Mouse (Mus musculus): ENCODE data around the gene Entpd1. TPM values are rescaled to one million over a fixed set of nuclear protein-coding genes. Genes with fewer than 3 reads are reported as not detected.
A peak's percentile ranks its signal among the peaks of the same experiment; 100 is the strongest.

The Entpd1 gene
- polyA plus RNA-seq, 1 experiment from 2014 or later, result 18.6 TPM

- peak; percentile 41; the same call in 1 of the 2 replicates for ATAC-seq (ENCODE audit: low read depth)
- Histone ChIP-seq H3K4me3 (ENCODE audit: low read length) (no peak overlapping the region), H3K4me2 (ENCODE audit: low read depth, low read length) (no peak overlapping the region), H3K27ac (ENCODE audit: low read length) (no peak overlapping the region), H3K4me1 (replicated peaks; ENCODE audit: control insufficient read depth, insufficient read depth, low read length) (no peaks in the 10 kb centered on the region), H3K9me3 (ENCODE audit: control insufficient read depth, low read length) (no peaks in the 10 kb centered on the region), H3K9ac (ENCODE audit: low read length) (no peak overlapping the region), H3K27me3 (ENCODE audit: control insufficient read depth, insufficient read depth, low read depth, low read length) (no peaks in the 10 kb centered on the region), H3K36me3 (ENCODE audit: control insufficient read depth, insufficient read depth, low read length) (no peaks in the 10 kb centered on the region)
- 44% methylated on average over 12 of the region's 12 CpGs for WGBS
Observed at GRCm38 (mm10) chr19:40720381-40720780, 108.2 kb downstream of the Entpd1 start.

DNA sequence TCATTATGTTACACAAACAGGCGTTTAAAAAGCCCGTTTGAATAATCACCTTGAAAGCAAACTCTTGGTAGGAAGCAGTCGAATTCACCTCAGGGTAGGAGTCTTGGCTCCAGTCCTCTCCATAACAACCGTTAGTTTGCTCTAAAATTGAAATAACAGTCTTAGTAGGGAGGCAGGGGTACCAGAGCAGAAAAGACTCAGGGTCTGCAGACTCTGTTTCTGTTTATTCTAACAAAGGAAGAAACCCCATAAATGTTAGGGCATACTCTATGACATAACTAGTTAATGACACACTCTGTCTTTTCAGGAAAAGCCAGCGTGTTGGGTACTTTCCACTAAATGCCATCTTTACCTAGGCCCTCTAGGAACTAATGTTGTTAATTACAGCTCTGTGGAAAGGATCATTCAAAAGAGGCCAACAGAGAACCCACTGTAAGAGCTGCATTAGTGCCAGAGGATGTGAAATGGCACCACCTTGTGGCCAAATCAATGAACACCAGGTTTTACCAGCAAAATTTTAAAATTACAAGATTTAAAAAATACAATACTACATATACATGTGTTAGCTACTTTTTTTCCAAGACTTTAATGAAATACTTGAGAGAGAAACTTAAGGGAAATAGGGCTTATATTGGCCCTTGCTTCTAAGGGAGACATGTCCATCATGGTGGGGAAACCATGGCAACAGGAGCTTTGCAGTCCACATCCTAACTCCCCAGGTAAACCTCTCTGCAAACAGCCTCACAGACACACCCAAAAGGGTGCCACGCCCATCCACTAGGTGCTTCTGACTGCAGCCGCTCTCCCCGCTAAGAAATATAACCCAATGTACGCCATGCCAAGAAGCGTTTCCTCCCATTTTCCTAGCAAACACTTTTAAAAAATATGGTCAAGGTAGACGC lies 110.2 kb downstream of the Entpd1 start:
- Histone ChIP-seq H3K27me3 (ENCODE audit: control insufficient read depth, insufficient read depth, low read depth, low read length) (no peaks in the 10 kb centered on the region), H3K27ac (ENCODE audit: low read length) (no peak overlapping the region), H3K4me3 (ENCODE audit: low read length) (no peak overlapping the region), H3K9ac (ENCODE audit: low read length) (no peak overlapping the region), H3K4me1 (replicated peaks; ENCODE audit: control insufficient read depth, insufficient read depth, low read length) (peaks cover 4% of the 10 kb centered on the region), H3K4me2 (ENCODE audit: low read depth, low read length) (no peak overlapping the region), H3K9me3 (ENCODE audit: control insufficient read depth, low read length) (no peaks in the 10 kb centered on the region), H3K36me3 (ENCODE audit: control insufficient read depth, insufficient read depth, low read length) (no peaks in the 10 kb centered on the region)
- 50% methylated on average over 11 of the region's 11 CpGs for WGBS
- ATAC-seq (ENCODE audit: low read depth), result 0 out of 2 replicates have a peak, but pooled peaks have one; percentile 48

GRCm38 (mm10) chr19:40723516-40723915 lies 111.3 kb downstream of the Entpd1 start:
- WGBS, result 37% methylated on average over 10 of the region's 10 CpGs
- Histone ChIP-seq H3K4me2 (ENCODE audit: low read depth, low read length) (no peak overlapping the region), H3K4me1 (replicated peaks; ENCODE audit: control insufficient read depth, insufficient read depth, low read length) (peaks cover 4% of the 10 kb centered on the region), H3K9ac (ENCODE audit: low read length) (no peak overlapping the region), H3K9me3 (ENCODE audit: control insufficient read depth, low read length) (no peaks in the 10 kb centered on the region), H3K27ac (ENCODE audit: low read length) (no peak overlapping the region), H3K36me3 (ENCODE audit: control insufficient read depth, insufficient read depth, low read length) (no peaks in the 10 kb centered on the region), H3K4me3 (ENCODE audit: low read length) (no peak overlapping the region), H3K27me3 (ENCODE audit: control insufficient read depth, insufficient read depth, low read depth, low read length) (no peaks in the 10 kb centered on the region)
- ATAC-seq (ENCODE audit: low read depth), result no peak

- WGBS, result 39% methylated on average over 4 of the region's 4 CpGs
- no peak overlapping the region for H3K4me2 ChIP-seq (ENCODE audit: low read depth, low read length)
- H3K4me1 ChIP-seq (replicated peaks; ENCODE audit: control insufficient read depth, insufficient read depth, low read length), result peaks cover 9% of the 10 kb centered on the region
- ATAC-seq (ENCODE audit: low read depth), result peak; percentile 59; the same call in 1 of the 2 replicates
- no peaks in the 10 kb centered on the region for H3K9me3 ChIP-seq (ENCODE audit: control insufficient read depth, low read length)
- H3K9ac ChIP-seq (ENCODE audit: low read length), result no peak overlapping the region
- H3K4me3 ChIP-seq (ENCODE audit: low read length), result no peak overlapping the region
- H3K27me3 ChIP-seq (ENCODE audit: control insufficient read depth, insufficient read depth, low read depth, low read length), result no peaks in the 10 kb centered on the region
- H3K36me3 ChIP-seq (ENCODE audit: control insufficient read depth, insufficient read depth, low read length), result no peaks in the 10 kb centered on the region
- peak overlapping the region; percentile 33; the same call in 1 of the 2 replicates for H3K27ac ChIP-seq (ENCODE audit: low read length)
Observed at GRCm38 (mm10) chr19:40726148-40726547, 114.0 kb downstream of the Entpd1 start.

- ATAC-seq (ENCODE audit: low read depth), result no peak
- WGBS, result 44% methylated on average over 2 of the region's 2 CpGs
- Histone ChIP-seq H3K27ac (ENCODE audit: low read length) (no peak overlapping the region), H3K4me1 (replicated peaks; ENCODE audit: control insufficient read depth, insufficient read depth, low read length) (peaks cover 9% of the 10 kb centered on the region), H3K4me3 (ENCODE audit: low read length) (no peak overlapping the region), H3K36me3 (ENCODE audit: control insufficient read depth, insufficient read depth, low read length) (no peaks in the 10 kb centered on the region), H3K9me3 (ENCODE audit: control insufficient read depth, low read length) (no peaks in the 10 kb centered on the region), H3K9ac (ENCODE audit: low read length) (no peak overlapping the region), H3K4me2 (ENCODE audit: low read depth, low read length) (no peak overlapping the region), H3K27me3 (ENCODE audit: control insufficient read depth, insufficient read depth, low read depth, low read length) (no peaks in the 10 kb centered on the region)
Observed at GRCm38 (mm10) chr19:40726614-40727013, 114.4 kb downstream of the Entpd1 start.

- H3K9ac ChIP-seq (ENCODE audit: low read length), result no peak overlapping the region
- peaks cover 9% of the 10 kb centered on the region for H3K4me1 ChIP-seq (replicated peaks; ENCODE audit: control insufficient read depth, insufficient read depth, low read length)
- WGBS, result 61% methylated on average over 4 of the region's 4 CpGs
- H3K36me3 ChIP-seq (ENCODE audit: control insufficient read depth, insufficient read depth, low read length), result no peaks in the 10 kb centered on the region
- no peak overlapping the region for H3K4me3 ChIP-seq (ENCODE audit: low read length)
- no peaks in the 10 kb centered on the region for H3K27me3 ChIP-seq (ENCODE audit: control insufficient read depth, insufficient read depth, low read depth, low read length)
- no peaks in the 10 kb centered on the region for H3K9me3 ChIP-seq (ENCODE audit: control insufficient read depth, low read length)
- H3K4me2 ChIP-seq (ENCODE audit: low read depth, low read length), result no peak overlapping the region
- no peak for ATAC-seq (ENCODE audit: low read depth)
- H3K27ac ChIP-seq (ENCODE audit: low read length), result no peak overlapping the region
Observed at GRCm38 (mm10) chr19:40728213-40728612, 116.0 kb downstream of the Entpd1 start.

DNA sequence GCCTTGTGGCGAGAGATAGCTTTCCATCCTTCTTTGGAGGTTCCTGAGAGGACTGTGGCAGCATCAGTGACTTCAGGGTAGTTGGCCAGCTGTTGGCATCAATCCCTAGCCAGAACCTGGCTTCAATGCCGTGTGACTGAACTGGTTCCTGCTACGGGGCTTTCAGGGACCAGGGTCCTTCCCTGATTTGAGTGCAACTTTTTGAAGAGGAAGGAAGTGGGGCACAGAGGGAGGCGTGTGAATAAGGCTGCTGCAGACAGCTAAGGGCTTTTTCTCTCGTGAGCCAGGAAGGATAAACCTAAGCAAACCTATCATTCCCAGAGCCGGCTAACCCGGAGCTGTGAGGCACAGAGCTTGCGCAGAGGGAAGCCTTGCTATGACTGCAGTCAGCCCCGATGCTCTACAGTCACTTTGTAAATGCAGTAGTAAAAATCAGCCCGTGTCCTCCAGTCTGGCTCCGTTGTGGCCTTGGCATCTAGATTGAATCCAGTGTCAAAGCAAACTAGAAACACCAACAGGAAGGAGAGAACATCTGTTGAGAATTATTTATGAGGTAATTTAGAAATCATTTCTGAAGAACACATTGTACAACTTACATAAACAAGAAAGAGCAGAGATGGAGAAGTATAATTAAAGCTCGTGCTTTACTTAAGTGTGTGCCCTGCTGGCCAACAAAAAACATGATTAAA lies 116.7 kb downstream of the Entpd1 start:
- 0 out of 2 replicates have a peak, but pooled peaks have one; percentile 37 for ATAC-seq (ENCODE audit: low read depth)
- Histone ChIP-seq H3K4me1 (replicated peaks; ENCODE audit: control insufficient read depth, insufficient read depth, low read length) (peaks cover 9% of the 10 kb centered on the region), H3K9ac (ENCODE audit: low read length) (0 out of 2 replicates have a peak overlapping the region, but pooled peaks have one; percentile 26), H3K9me3 (ENCODE audit: control insufficient read depth, low read length) (no peaks in the 10 kb centered on the region), H3K4me2 (ENCODE audit: low read depth, low read length) (no peak overlapping the region), H3K4me3 (ENCODE audit: low read length) (no peak overlapping the region), H3K27me3 (ENCODE audit: control insufficient read depth, insufficient read depth, low read depth, low read length) (no peaks in the 10 kb centered on the region), H3K36me3 (ENCODE audit: control insufficient read depth, insufficient read depth, low read length) (no peaks in the 10 kb centered on the region), H3K27ac (ENCODE audit: low read length) (no peak overlapping the region)
- WGBS, result 31% methylated on average over 12 of the region's 12 CpGs

- H3K4me1 ChIP-seq (replicated peaks; ENCODE audit: control insufficient read depth, insufficient read depth, low read length), result peaks cover 5% of the 10 kb centered on the region; the same call in 1 of the 2 replicates
- no peak overlapping the region for H3K9ac ChIP-seq (ENCODE audit: low read length)
- no peak overlapping the region for H3K4me3 ChIP-seq (ENCODE audit: low read length)
- no peak overlapping the region for H3K4me2 ChIP-seq (ENCODE audit: low read depth, low read length)
- H3K36me3 ChIP-seq (ENCODE audit: control insufficient read depth, insufficient read depth, low read length), result no peaks in the 10 kb centered on the region
- no peaks in the 10 kb centered on the region for H3K9me3 ChIP-seq (ENCODE audit: control insufficient read depth, low read length)
- H3K27me3 ChIP-seq (ENCODE audit: control insufficient read depth, insufficient read depth, low read depth, low read length), result no peaks in the 10 kb centered on the region
- WGBS, result 50% methylated on average over 10 of the region's 10 CpGs
- ATAC-seq (ENCODE audit: low read depth), result no peak
- H3K27ac ChIP-seq (ENCODE audit: low read length), result no peak overlapping the region
Observed at GRCm38 (mm10) chr19:40733409-40733808, 121.2 kb downstream of the Entpd1 start.

DNA sequence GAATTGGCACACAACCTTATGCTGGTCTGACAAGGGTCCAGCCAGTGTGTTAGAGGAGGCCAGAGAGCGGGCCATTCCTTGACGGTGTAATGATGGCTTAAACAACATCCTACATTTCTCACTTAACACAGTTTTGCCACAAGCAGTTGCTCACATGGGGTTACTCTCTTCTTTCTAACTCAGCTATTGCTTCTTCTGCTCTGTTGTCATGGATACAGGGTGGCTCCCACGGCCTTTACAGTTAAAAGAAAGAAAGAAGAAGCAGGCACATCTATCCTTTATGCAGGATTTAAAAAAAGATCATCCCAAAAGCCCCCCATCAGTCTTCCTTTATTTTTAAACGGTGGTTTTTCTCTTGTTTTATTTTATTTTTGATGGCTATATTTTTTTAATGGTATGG lies 121.7 kb downstream of the Entpd1 start:
- 59% methylated on average over 4 of the region's 4 CpGs for WGBS
- Histone ChIP-seq H3K4me2 (ENCODE audit: low read depth, low read length) (no peak overlapping the region), H3K36me3 (ENCODE audit: control insufficient read depth, insufficient read depth, low read length) (no peaks in the 10 kb centered on the region), H3K27me3 (ENCODE audit: control insufficient read depth, insufficient read depth, low read depth, low read length) (no peaks in the 10 kb centered on the region), H3K9me3 (ENCODE audit: control insufficient read depth, low read length) (no peaks in the 10 kb centered on the region), H3K4me1 (replicated peaks; ENCODE audit: control insufficient read depth, insufficient read depth, low read length) (peaks cover 2% of the 10 kb centered on the region; the same call in 1 of the 2 replicates), H3K4me3 (ENCODE audit: low read length) (no peak overlapping the region), H3K9ac (ENCODE audit: low read length) (no peak overlapping the region), H3K27ac (ENCODE audit: low read length) (no peak overlapping the region)
- ATAC-seq (ENCODE audit: low read depth), result no peak

All from lung, embryonic 16.5 days (tissue).